Mouse (Mus musculus) testis, postnatal 10 days (tissue): Measurements from ENCODE around the gene Aspm.

Source experiments
- DNase-seq: peaks from one replicate; pipeline ENCODE4 v3.0.0; 2021; ENCODE audit warnings: low spot score

Gene Aspm

DNA sequence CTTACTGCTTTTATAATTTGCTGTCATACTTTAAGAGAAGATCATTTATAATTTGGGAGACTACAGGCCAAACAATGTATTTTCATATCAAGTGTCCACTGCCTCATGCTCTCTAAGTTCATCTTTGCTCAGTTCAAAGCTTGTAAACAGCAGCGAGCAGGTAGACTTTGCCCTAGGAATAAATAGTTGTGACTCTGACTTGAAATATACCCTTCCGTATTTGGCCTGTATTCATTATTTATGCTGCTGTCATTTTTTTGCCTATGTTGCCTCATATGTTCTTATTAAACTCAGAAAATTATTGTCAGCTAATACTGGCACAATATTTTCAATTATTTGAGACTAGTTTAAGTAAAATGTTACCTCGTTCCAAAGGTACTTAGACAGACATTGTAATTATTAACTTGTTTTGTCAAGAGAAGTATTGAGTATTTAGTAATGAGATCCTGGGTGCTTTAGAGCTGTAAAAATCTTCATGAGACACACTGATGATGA, 46.7 kb downstream of the Aspm start, which contains the start of gene F13b:
Gene F13b, plus strand, starts transcription at position 445 of the 495 bp plus-strand sequence.
- DNase-seq: no peak

DNA sequence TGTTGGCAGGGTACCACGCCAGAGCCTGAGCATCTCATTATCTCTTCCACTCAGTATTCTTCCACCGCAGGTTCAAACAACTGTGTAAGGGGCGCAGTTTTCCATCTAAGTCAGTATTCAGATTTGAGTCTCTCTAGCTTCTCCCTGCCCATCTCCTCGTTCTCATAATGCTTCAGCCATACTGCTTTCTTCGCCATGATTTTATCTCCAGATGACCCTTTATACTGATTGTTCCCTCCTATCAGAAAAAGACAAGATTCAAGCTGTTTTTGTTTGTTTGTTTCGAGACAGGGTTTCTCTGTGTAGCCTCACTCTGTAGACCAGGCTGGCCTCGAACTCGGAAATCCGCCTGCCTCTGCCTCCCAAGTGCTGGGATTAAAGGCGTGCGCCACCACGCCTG, 60.0 kb downstream of the Aspm start:
- no peak for DNase-seq
